13 mouse cellular contexts compared by ENCODE assay signal in genomic region chr9:100599761-100600328, GRCm38 (mm10). TPM values are rescaled to one million over a fixed set of nuclear protein-coding genes. Genes with fewer than 3 reads are reported as not detected.
A peak's percentile ranks its signal among the peaks of the same experiment; 100 is the strongest.
DNase-seq lines count a peak whose midpoint lies in the region; ATAC-seq and TF ChIP-seq lines count a peak whose summit lies in the region.
"Had no signal": no experiment of that assay in that cellular context is flagged by ENCODE, and none has a peak within 500 bp of the region (broad histone marks: within the 10 kb centered on the region; RNA-seq: fewer than 3 reads in every experiment).

No protein-coding gene starts in this region.

- peak; percentile 32 to 74 for DNase-seq in cerebellum, adult 2 months
- DNase-seq in cerebellum, postnatal 14 days, result no peak
- DNase-seq in 416B (ENCODE audit: low read depth), result peak; percentile 22
- DNase-seq in embryonic facial prominence, embryonic 14.5 days (ENCODE audit: low spot score), result peak; percentile 4
- DNase-seq in lung, postnatal 0 days (ENCODE audit: low spot score), result no peak
- no peak for DNase-seq in heart, postnatal 25 days (ENCODE audit: low spot score)
- DNase-seq in ovary, postnatal 14 days (ENCODE audit: low spot score), result no peak
- DNase-seq: B cell, adult 2 months; cerebellum, adult 11-12 months; lung, postnatal 4 days had no signal

- TF ChIP-seq POLR2A in cerebellum, adult 2 months (IDR thresholded peaks at IDR 0.05; ENCODE audit: borderline replicate concordance, insufficient read depth, low read length), result no peak

- no peaks in the 10 kb centered on the region for H3K36me3 ChIP-seq in embryonic facial prominence, embryonic 14.5 days (ENCODE audit: control insufficient read depth, insufficient read depth, low read length)
- H3K36me3 ChIP-seq in midbrain, embryonic 13.5 days, result no peaks in the 10 kb centered on the region
- H3K36me3 ChIP-seq in lung, postnatal 0 days (ENCODE audit: insufficient read depth, low read length), result no peaks in the 10 kb centered on the region
- H3K36me3 ChIP-seq: heart, embryonic 12.5 days had no signal

- no peak overlapping the region for H3K4me3 ChIP-seq in cerebellum, adult 2 months (replicated peaks; ENCODE audit: insufficient read depth, low read depth, low read length)
- H3K4me3 ChIP-seq in embryonic facial prominence, embryonic 14.5 days (ENCODE audit: low read depth, low read length), result no peak overlapping the region
- no peak overlapping the region for H3K4me3 ChIP-seq in midbrain, embryonic 13.5 days (replicated peaks)
- H3K4me3 ChIP-seq in lung, postnatal 0 days (ENCODE audit: low read depth, low read length), result no peak overlapping the region
- H3K4me3 ChIP-seq: heart, embryonic 12.5 days had no signal

- TF ChIP-seq EP300 in lung, postnatal 0 days (IDR thresholded peaks at IDR 0.05), result no peak

- ATAC-seq in embryonic facial prominence, embryonic 14.5 days (ENCODE audit: low read depth), result 0 out of 2 replicates have a peak, but pooled peaks have one; percentile 62
- ATAC-seq in midbrain, embryonic 13.5 days, result peak; percentile 68
- ATAC-seq in lung, postnatal 0 days, result no peak
- ATAC-seq: intestine, postnatal 0 days had no signal

- TF ChIP-seq CTCF in cerebellum, adult 2 months (IDR thresholded peaks at IDR 0.05; ENCODE audit: borderline replicate concordance, insufficient read depth, low read depth, low read length), result no peak
- no peak for TF ChIP-seq CTCF in lung, postnatal 0 days (IDR thresholded peaks at IDR 0.05)

- 19% methylated on average over 3 of the region's 3 CpGs for WGBS in cerebellum, adult 2 months
- 43% methylated on average over 3 of the region's 3 CpGs for WGBS in embryonic facial prominence, embryonic 14.5 days
- 34% methylated on average over 3 of the region's 3 CpGs for WGBS in midbrain, embryonic 13.5 days
- WGBS in lung, postnatal 0 days, result 47% methylated on average over 3 of the region's 3 CpGs

- intact Hi-C loops in heart, postnatal 25 days (cut with DNase I), result no loop called here

- H3K27ac ChIP-seq in cerebellum, adult 2 months (ENCODE audit: insufficient read depth, low read length), result no peak overlapping the region
- H3K27ac ChIP-seq in embryonic facial prominence, embryonic 14.5 days (replicated peaks; ENCODE audit: low read depth, low read length), result no peak overlapping the region
- no peak overlapping the region for H3K27ac ChIP-seq in midbrain, embryonic 13.5 days
- no peak overlapping the region for H3K27ac ChIP-seq in lung, postnatal 0 days (ENCODE audit: low read length)

- H3K4me2 ChIP-seq in embryonic facial prominence, embryonic 14.5 days (ENCODE audit: low read depth, low read length), result no peak overlapping the region
- H3K4me2 ChIP-seq in midbrain, embryonic 13.5 days (replicated peaks), result no peak overlapping the region
- H3K4me2 ChIP-seq in lung, postnatal 0 days (replicated peaks; ENCODE audit: low read depth, low read length), result no peak overlapping the region
- H3K4me2 ChIP-seq: heart, embryonic 12.5 days had no signal

- no peak overlapping the region for H3K9ac ChIP-seq in embryonic facial prominence, embryonic 14.5 days (ENCODE audit: low read depth, low read length)
- no peak overlapping the region for H3K9ac ChIP-seq in midbrain, embryonic 13.5 days (replicated peaks)
- no peak overlapping the region for H3K9ac ChIP-seq in lung, postnatal 0 days (replicated peaks; ENCODE audit: low read depth)
- H3K9ac ChIP-seq: heart, embryonic 12.5 days had no signal

- no peaks in the 10 kb centered on the region for H3K4me1 ChIP-seq in cerebellum, adult 2 months (ENCODE audit: control insufficient read depth, insufficient read depth, low read length)
- no peaks in the 10 kb centered on the region for H3K4me1 ChIP-seq in embryonic facial prominence, embryonic 14.5 days (ENCODE audit: control insufficient read depth, insufficient read depth, low read length)
- peaks cover 11% of the 10 kb centered on the region for H3K4me1 ChIP-seq in midbrain, embryonic 13.5 days (replicated peaks)
- no peaks in the 10 kb centered on the region for H3K4me1 ChIP-seq in lung, postnatal 0 days (ENCODE audit: insufficient read depth, low read depth, low read length)
- H3K4me1 ChIP-seq: heart, embryonic 12.5 days had no signal

- H3K9me3 ChIP-seq in embryonic facial prominence, embryonic 14.5 days (ENCODE audit: control insufficient read depth, low read length), result no peaks in the 10 kb centered on the region
- no peaks in the 10 kb centered on the region for H3K9me3 ChIP-seq in midbrain, embryonic 13.5 days
- H3K9me3 ChIP-seq in lung, postnatal 0 days (ENCODE audit: low read length), result no peaks in the 10 kb centered on the region

- H3K27me3 ChIP-seq in cerebellum, adult 2 months (ENCODE audit: control insufficient read depth, insufficient read depth, low read length), result no peaks in the 10 kb centered on the region
- no peaks in the 10 kb centered on the region for H3K27me3 ChIP-seq in embryonic facial prominence, embryonic 14.5 days (replicated peaks; ENCODE audit: control insufficient read depth, insufficient read depth, low read length)
- no peaks in the 10 kb centered on the region for H3K27me3 ChIP-seq in midbrain, embryonic 13.5 days
- H3K27me3 ChIP-seq in lung, postnatal 0 days (replicated peaks; ENCODE audit: insufficient read depth, low read length), result no peaks in the 10 kb centered on the region
- H3K27me3 ChIP-seq: heart, embryonic 12.5 days had no signal

RNA-seq across cellular contexts. Expression of gene Stag1, which starts 2.2 kb away (rescaled TPM):
- polyA plus RNA-seq in cerebellum, adult 2 months (2012; rRNA removed), result 32.0 and 35.0 TPM in 2 replicates
- polyA plus RNA-seq in embryonic facial prominence, embryonic 14.5 days (2014; fragmentation: Nextera tagmentation; extraction: Ambion mirVana), result 40.9 and 41.9 TPM in 2 replicates
- polyA plus RNA-seq in midbrain, embryonic 13.5 days (2015; fragmentation: Nextera tagmentation; extraction: Ambion mirVana), result 41.6 and 46.4 TPM in 2 replicates
- polyA plus RNA-seq in lung, postnatal 0 days (2015; fragmentation: Nextera tagmentation; extraction: Ambion mirVana), result 38.1 and 40.1 TPM in 2 replicates
- total RNA-seq in heart, postnatal 25 days (2021), result 10 to 100 TPM; 27.1 to 30.6 TPM

RNA-seq across cellular contexts. Expression of gene Slc35g2, which starts 29.0 kb away (rescaled TPM):
- 39.1 and 40.2 TPM in 2 replicates for polyA plus RNA-seq in cerebellum, adult 2 months (2012; rRNA removed)
- 6.2 and 6.3 TPM in 2 replicates for polyA plus RNA-seq in embryonic facial prominence, embryonic 14.5 days (2014; fragmentation: Nextera tagmentation; extraction: Ambion mirVana)
- polyA plus RNA-seq in midbrain, embryonic 13.5 days (2015; fragmentation: Nextera tagmentation; extraction: Ambion mirVana), result 12.0 and 12.2 TPM in 2 replicates
- polyA plus RNA-seq in lung, postnatal 0 days (2015; fragmentation: Nextera tagmentation; extraction: Ambion mirVana), result 16.1 and 16.7 TPM in 2 replicates
- 1 to 10 TPM; 3.7 to 4.9 TPM for total RNA-seq in heart, postnatal 25 days (2021)

RNA-seq across cellular contexts. Expression of gene Nck1, which starts 53.9 kb away (rescaled TPM):
- polyA plus RNA-seq in cerebellum, adult 2 months (2012; rRNA removed), result 50.8 and 53.3 TPM in 2 replicates
- polyA plus RNA-seq in embryonic facial prominence, embryonic 14.5 days (2014; fragmentation: Nextera tagmentation; extraction: Ambion mirVana), result 70.1 and 78.7 TPM in 2 replicates
- polyA plus RNA-seq in midbrain, embryonic 13.5 days (2015; fragmentation: Nextera tagmentation; extraction: Ambion mirVana), result 61.6 and 64.2 TPM in 2 replicates
- 77.9 and 87.8 TPM in 2 replicates for polyA plus RNA-seq in lung, postnatal 0 days (2015; fragmentation: Nextera tagmentation; extraction: Ambion mirVana)
- 10 to 100 TPM; 44.9 to 51.9 TPM for total RNA-seq in heart, postnatal 25 days (2021)

Comparison
In these comparisons a context has a peak if more than half of its experiments do, and no peak if none do; other contexts are left out.
1. DNase-seq: peak in cerebellum, adult 2 months (2 of 2), 416B (single experiment) and embryonic facial prominence, embryonic 14.5 days (single experiment); none in cerebellum, postnatal 14 days (0 of 2), lung, postnatal 0 days (single experiment), heart, postnatal 25 days (single experiment) and ovary, postnatal 14 days (single experiment).